Mouse (Mus musculus): ENCODE measurements around the gene Fam114a1.

The Fam114a1 gene

GRCm38 (mm10) chr5:64960857-64961391 is 8.9 kb upstream of the Fam114a1 start:
- Histone ChIP-seq H3K4me3 (replicated peaks; ENCODE audit: low read length) (no peak overlapping the region), H3K9me3 (ENCODE audit: low read length) (no peaks in the 10 kb centered on the region), H3K36me3 (ENCODE audit: insufficient read depth, low read length) (no peaks in the 10 kb centered on the region), H3K4me1 (replicated peaks; ENCODE audit: low read depth, low read length) (no peaks in the 10 kb centered on the region), H3K27me3 (ENCODE audit: insufficient read depth, low read length) (no peaks in the 10 kb centered on the region)
- TF ChIP-seq POU5F1 (IDR thresholded peaks at IDR 0.05; ENCODE audit: borderline replicate concordance, low read length), result no peak
- TF ChIP-seq NANOG (IDR thresholded peaks at IDR 0.05; ENCODE audit: borderline replicate concordance, low read length), result no peak
- TF ChIP-seq CTCF (conservative IDR thresholded peaks at IDR 0.05; ENCODE audit: low read length), result no peak

- no peak for TF ChIP-seq NANOG (IDR thresholded peaks at IDR 0.05; ENCODE audit: borderline replicate concordance, low read length)
- no peak for TF ChIP-seq CTCF (conservative IDR thresholded peaks at IDR 0.05; ENCODE audit: low read length)
Observed at GRCm38 (mm10) chr5:64963271-64963670, 6.6 kb upstream of the Fam114a1 start.

GRCm38 (mm10) chr5:64963735-64964134 is 6.1 kb upstream of the Fam114a1 start:
- Histone ChIP-seq H3K9me3 (ENCODE audit: low read length) (no peaks in the 10 kb centered on the region), H3K27me3 (ENCODE audit: insufficient read depth, low read length) (0 out of 2 replicates have a peak, but pooled peaks cover under 1% of the 10 kb centered on the region)
- TF ChIP-seq POU5F1 (IDR thresholded peaks at IDR 0.05; ENCODE audit: borderline replicate concordance, low read length) (no peak), CTCF (conservative IDR thresholded peaks at IDR 0.05; ENCODE audit: low read length) (no peak), NANOG (IDR thresholded peaks at IDR 0.05; ENCODE audit: borderline replicate concordance, low read length) (no peak)

More at GRCm38 (mm10) chr5:64963271-64963670, 6.6 kb upstream of the Fam114a1 start:
- peaks cover 11% of the 10 kb centered on the region for H3K4me1 ChIP-seq (replicated peaks; ENCODE audit: low read depth, low read length)
- no peaks in the 10 kb centered on the region for H3K9me3 ChIP-seq (ENCODE audit: low read length)
- H3K27me3 ChIP-seq (ENCODE audit: insufficient read depth, low read length), result no peaks in the 10 kb centered on the region
- H3K36me3 ChIP-seq (ENCODE audit: insufficient read depth, low read length), result no peaks in the 10 kb centered on the region
- no peak overlapping the region for H3K4me3 ChIP-seq (replicated peaks; ENCODE audit: low read length)

GRCm38 (mm10) chr5:64968961-64969860 is 660 bp upstream of the Fam114a1 start:
- Histone ChIP-seq H3K4me1 (replicated peaks; ENCODE audit: low read depth, low read length) (peaks cover 31% of the 10 kb centered on the region), H3K9me3 (ENCODE audit: low read length) (no peaks in the 10 kb centered on the region), H3K27me3 (ENCODE audit: insufficient read depth, low read length) (peaks cover 35% of the 10 kb centered on the region), H3K4me3 (replicated peaks; ENCODE audit: low read length) (peak overlapping the region; percentile 83), H3K36me3 (ENCODE audit: insufficient read depth, low read length) (no peaks in the 10 kb centered on the region)
- TF ChIP-seq NANOG (IDR thresholded peaks at IDR 0.05; ENCODE audit: borderline replicate concordance, low read length) (no peak), CTCF (conservative IDR thresholded peaks at IDR 0.05; ENCODE audit: low read length) (no peak), POU5F1 (IDR thresholded peaks at IDR 0.05; ENCODE audit: borderline replicate concordance, low read length) (no peak)

More at GRCm38 (mm10) chr5:64963735-64964134, 6.1 kb upstream of the Fam114a1 start:
- Histone ChIP-seq H3K4me3 (replicated peaks; ENCODE audit: low read length) (no peak overlapping the region), H3K4me1 (replicated peaks; ENCODE audit: low read depth, low read length) (peaks cover 14% of the 10 kb centered on the region), H3K36me3 (ENCODE audit: insufficient read depth, low read length) (no peaks in the 10 kb centered on the region)

- no peaks in the 10 kb centered on the region for H3K36me3 ChIP-seq (ENCODE audit: insufficient read depth, low read length)
- TF ChIP-seq NANOG (IDR thresholded peaks at IDR 0.05; ENCODE audit: borderline replicate concordance, low read length) (no peak), POU5F1 (IDR thresholded peaks at IDR 0.05; ENCODE audit: borderline replicate concordance, low read length) (no peak), CTCF (conservative IDR thresholded peaks at IDR 0.05; ENCODE audit: low read length) (no peak)
Observed at GRCm38 (mm10) chr5:64975121-64975520, 5.2 kb downstream of the Fam114a1 start.

GRCm38 (mm10) chr5:64977128-64977527 is 7.3 kb downstream of the Fam114a1 start:
- no peaks in the 10 kb centered on the region for H3K9me3 ChIP-seq (ENCODE audit: low read length)
- TF ChIP-seq NANOG (IDR thresholded peaks at IDR 0.05; ENCODE audit: borderline replicate concordance, low read length) (no peak), POU5F1 (IDR thresholded peaks at IDR 0.05; ENCODE audit: borderline replicate concordance, low read length) (no peak), CTCF (conservative IDR thresholded peaks at IDR 0.05; ENCODE audit: low read length) (no peak)

More at GRCm38 (mm10) chr5:64975121-64975520, 5.2 kb downstream of the Fam114a1 start:
- H3K4me1 ChIP-seq (replicated peaks; ENCODE audit: low read depth, low read length), result peaks cover 15% of the 10 kb centered on the region
- H3K27me3 ChIP-seq (ENCODE audit: insufficient read depth, low read length), result peaks cover 24% of the 10 kb centered on the region
- H3K9me3 ChIP-seq (ENCODE audit: low read length), result no peaks in the 10 kb centered on the region
- no peak overlapping the region for H3K4me3 ChIP-seq (replicated peaks; ENCODE audit: low read length)

GRCm38 (mm10) chr5:64985971-64986370 is 16.1 kb downstream of the Fam114a1 start:
- Histone ChIP-seq H3K27me3 (ENCODE audit: insufficient read depth, low read length) (no peaks in the 10 kb centered on the region), H3K9me3 (ENCODE audit: low read length) (no peaks in the 10 kb centered on the region), H3K4me3 (replicated peaks; ENCODE audit: low read length) (no peak overlapping the region), H3K36me3 (ENCODE audit: insufficient read depth, low read length) (no peaks in the 10 kb centered on the region), H3K4me1 (replicated peaks; ENCODE audit: low read depth, low read length) (no peaks in the 10 kb centered on the region)
- TF ChIP-seq CTCF (conservative IDR thresholded peaks at IDR 0.05; ENCODE audit: low read length) (no peak), POU5F1 (IDR thresholded peaks at IDR 0.05; ENCODE audit: borderline replicate concordance, low read length) (no peak), NANOG (IDR thresholded peaks at IDR 0.05; ENCODE audit: borderline replicate concordance, low read length) (no peak)

More at GRCm38 (mm10) chr5:64977128-64977527, 7.3 kb downstream of the Fam114a1 start:
- Histone ChIP-seq H3K27me3 (ENCODE audit: insufficient read depth, low read length) (peaks cover 7% of the 10 kb centered on the region; the same call in 1 of the 2 replicates), H3K4me3 (replicated peaks; ENCODE audit: low read length) (no peak overlapping the region), H3K4me1 (replicated peaks; ENCODE audit: low read depth, low read length) (peaks cover 8% of the 10 kb centered on the region), H3K36me3 (ENCODE audit: insufficient read depth, low read length) (no peaks in the 10 kb centered on the region)

- Histone ChIP-seq H3K4me3 (replicated peaks; ENCODE audit: low read length) (no peak overlapping the region), H3K9me3 (ENCODE audit: low read length) (no peaks in the 10 kb centered on the region), H3K4me1 (replicated peaks; ENCODE audit: low read depth, low read length) (no peaks in the 10 kb centered on the region), H3K27me3 (ENCODE audit: insufficient read depth, low read length) (no peaks in the 10 kb centered on the region), H3K36me3 (ENCODE audit: insufficient read depth, low read length) (no peaks in the 10 kb centered on the region)
- TF ChIP-seq CTCF (conservative IDR thresholded peaks at IDR 0.05; ENCODE audit: low read length), result no peak
- no peak for TF ChIP-seq NANOG (IDR thresholded peaks at IDR 0.05; ENCODE audit: borderline replicate concordance, low read length)
- TF ChIP-seq POU5F1 (IDR thresholded peaks at IDR 0.05; ENCODE audit: borderline replicate concordance, low read length), result no peak
Observed at GRCm38 (mm10) chr5:64989940-64990339, 20.1 kb downstream of the Fam114a1 start.
